Mouse (Mus musculus) testis, adult 2 months (tissue): ENCODE results near the gene Tmub1.

Experiments
- CTCF ChIP-seq: fragments of 200-500 bp; IDR thresholded peaks from 2 replicates; pipeline ENCODE4 v1.5.1; 2012; ENCODE audit warnings: low read depth, mild to moderate bottlenecking, inconsistent platforms, low read length, moderate library complexity; ENCODE audit not compliant: control insufficient read depth, insufficient read depth, insufficient replicate concordance
- POLR2A ChIP-seq: fragments of 200-500 bp; IDR thresholded peaks from 2 replicates; pipeline ENCODE4 v1.6.1; 2012; ENCODE audit warnings: low read depth, mild to moderate bottlenecking, inconsistent platforms, low read length, moderate library complexity; ENCODE audit not compliant: control insufficient read depth

DNA sequence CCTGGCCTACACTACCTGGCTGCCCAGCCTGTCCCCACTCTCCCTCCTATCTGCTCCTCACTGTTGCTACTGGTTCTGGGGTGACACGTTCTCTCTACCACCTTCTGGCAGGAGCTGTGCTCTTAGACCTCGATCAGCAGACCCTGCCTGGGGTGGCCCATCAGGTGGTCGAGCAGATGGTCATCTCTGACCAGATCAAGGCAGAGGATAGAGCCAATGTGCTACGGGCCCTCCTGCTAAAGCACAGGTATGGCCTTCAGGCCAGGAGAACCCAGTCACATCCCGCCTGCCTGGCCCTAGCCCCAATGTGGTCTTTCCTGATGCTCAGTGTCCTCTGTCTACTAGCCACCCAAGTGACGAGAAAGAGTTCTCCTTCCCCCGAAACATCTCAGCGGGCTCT is 13.7 kb downstream of the Tmub1 start:
- no peak for TF ChIP-seq CTCF
- TF ChIP-seq POLR2A, result no peak
